Mouse (Mus musculus) testis, adult 2 months (tissue): ENCODE results near the gene Qrfpr.

Experiments used
- CTCF ChIP-seq: fragments of 200-500 bp; IDR thresholded peaks from 2 replicates; pipeline ENCODE4 v1.5.1; 2012; ENCODE audit warnings: low read depth, mild to moderate bottlenecking, inconsistent platforms, low read length, moderate library complexity; ENCODE audit not compliant: control insufficient read depth, insufficient read depth, insufficient replicate concordance
- POLR2A ChIP-seq: fragments of 200-500 bp; IDR thresholded peaks from 2 replicates; pipeline ENCODE4 v1.6.1; 2012; ENCODE audit warnings: low read depth, mild to moderate bottlenecking, inconsistent platforms, low read length, moderate library complexity; ENCODE audit not compliant: control insufficient read depth

- TF ChIP-seq POLR2A = no peak
- TF ChIP-seq CTCF = no peak
Measured at GRCm38 (mm10) chr3:36227246-36227645, 5.1 kb upstream of the Qrfpr start.
